Mouse (Mus musculus) bone marrow, adult 2 months (tissue): Measurements from ENCODE around the gene Mrgpra6.

Experiments
- CTCF ChIP-seq: fragments of 200-500 bp; IDR thresholded peaks from 2 replicates; pipeline ENCODE4 v1.5.1; 2011; ENCODE audit warnings: low read length, control low read depth; ENCODE audit not compliant: control insufficient read depth, insufficient read depth
- POLR2A ChIP-seq: fragments of 200-500 bp; IDR thresholded peaks from 2 replicates; pipeline ENCODE4 v1.6.1; 2011; ENCODE audit warnings: low read depth, mild to moderate bottlenecking, control low read depth, low read length, borderline replicate concordance; ENCODE audit not compliant: control insufficient read depth

- TF ChIP-seq POLR2A (no peak), CTCF (no peak)
These were observed 64.8 kb downstream of the Mrgpra6 start for GRCm38 (mm10) chr7:47139823-47140325.
